Mouse (Mus musculus): ENCODE measurements around the gene Cfl1.
A peak's percentile ranks its signal among the peaks of the same experiment; 100 is the strongest.

Gene Cfl1

GRCm38 (mm10) chr19:5529325-5530137, 39.3 kb downstream of the Cfl1 start:
- DNase-seq (ENCODE audit: low spot score in 2 of 2) = peak; percentile 86 to 98

- DNase-seq (ENCODE audit: low spot score in 2 of 2) = no peak
Measured at GRCm38 (mm10) chr19:5530138-5530524, 39.9 kb downstream of the Cfl1 start.

GRCm38 (mm10) chr19:5532520-5532919, 42.3 kb downstream of the Cfl1 start:
- DNase-seq (ENCODE audit: low spot score in 2 of 2) = no peak

- no peak for DNase-seq (ENCODE audit: low spot score in 2 of 2)
Measured at GRCm38 (mm10) chr19:5538786-5539185, 48.5 kb downstream of the Cfl1 start.

GRCm38 (mm10) chr19:5543362-5543761, 53.1 kb downstream of the Cfl1 start:
- DNase-seq (ENCODE audit: low spot score in 2 of 2) = no peak

- DNase-seq (ENCODE audit: low spot score in 2 of 2) = no peak
Measured at GRCm38 (mm10) chr19:5544031-5544430, 53.8 kb downstream of the Cfl1 start.
